Mouse (Mus musculus): ENCODE data around the gene Hyal2. TPM values are rescaled to one million over a fixed set of nuclear protein-coding genes. Genes with fewer than 3 reads are reported as not detected.

Hyal2 gene
- total RNA-seq, 1 experiment from 2014 or later = 4.2 TPM

DNA sequence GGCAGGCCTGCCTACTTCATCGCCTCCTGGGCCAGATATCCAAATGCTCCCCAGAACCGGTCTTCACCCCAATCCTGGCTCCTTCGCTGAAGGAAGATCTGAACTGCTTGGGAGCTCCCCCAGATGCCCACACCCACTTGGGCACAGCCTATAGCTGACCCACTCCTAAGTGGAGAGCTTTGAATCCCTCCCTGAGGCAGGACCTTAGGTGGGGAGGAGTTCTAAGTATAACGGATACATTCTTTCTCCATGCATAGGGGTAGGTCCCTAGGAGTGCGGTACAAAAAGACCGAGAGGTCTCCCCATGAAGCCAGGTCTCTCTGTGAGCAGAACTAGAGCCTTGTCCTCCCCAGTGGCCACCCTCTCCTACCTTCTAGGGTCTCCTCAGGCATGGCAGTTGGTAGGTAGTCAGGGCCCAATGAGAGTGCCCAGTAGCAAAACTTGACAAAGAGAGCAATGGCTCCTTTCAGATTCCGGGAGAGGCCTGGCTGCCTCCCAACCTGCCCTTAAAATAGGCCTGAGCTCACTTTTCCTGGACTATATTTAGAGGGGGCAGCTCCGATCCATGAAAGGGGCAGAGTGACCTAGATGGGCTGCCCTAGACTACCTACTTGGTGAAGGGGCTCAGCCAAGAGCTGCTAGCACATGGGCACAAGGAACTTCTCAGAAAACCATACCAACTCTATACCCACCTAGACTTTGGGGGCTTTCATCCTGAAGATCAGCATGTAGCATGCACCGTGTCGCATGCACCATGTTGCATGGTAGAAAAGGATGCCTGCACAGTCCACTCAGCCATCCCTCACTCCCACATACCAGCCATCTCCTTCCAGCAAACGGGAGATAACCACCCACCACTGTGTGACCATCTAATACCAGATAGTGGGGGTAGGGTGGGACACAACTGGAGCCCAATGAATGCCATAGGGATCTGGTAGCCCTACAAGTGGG lies 29.1 kb downstream of the Hyal2 start:
- no peak for ATAC-seq (replicated peaks in 1 of 2; ENCODE audit: insufficient read depth in 1 of 2, low FRiP score in 2 of 2, low TSS enrichment in 1 of 2, low read depth in 1 of 2, poor library complexity in 2 of 2, severe bottlenecking in 2 of 2)

DNA sequence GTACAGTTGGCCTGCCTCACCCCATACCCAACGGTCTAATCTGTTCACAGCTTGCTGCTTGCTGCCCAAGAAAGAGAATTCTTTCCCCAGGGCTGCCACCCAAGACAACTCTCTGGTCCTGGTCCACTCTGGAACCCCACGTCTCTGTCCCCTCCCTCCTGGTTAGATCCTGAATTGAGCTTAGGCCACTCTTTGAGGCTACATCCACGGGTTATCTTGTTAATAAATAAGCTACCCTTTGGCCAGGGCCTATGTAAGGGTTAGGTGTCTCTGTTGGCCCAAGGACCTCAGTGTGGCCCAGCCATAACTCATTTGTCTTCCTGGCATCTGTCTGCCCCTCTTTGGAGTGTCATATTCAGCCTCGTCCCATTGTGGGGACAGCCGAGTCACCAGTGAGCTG lies 30.6 kb downstream of the Hyal2 start:
- no peak for ATAC-seq (replicated peaks in 1 of 2; ENCODE audit: insufficient read depth in 1 of 2, low FRiP score in 2 of 2, low TSS enrichment in 1 of 2, low read depth in 1 of 2, poor library complexity in 2 of 2, severe bottlenecking in 2 of 2)

DNA sequence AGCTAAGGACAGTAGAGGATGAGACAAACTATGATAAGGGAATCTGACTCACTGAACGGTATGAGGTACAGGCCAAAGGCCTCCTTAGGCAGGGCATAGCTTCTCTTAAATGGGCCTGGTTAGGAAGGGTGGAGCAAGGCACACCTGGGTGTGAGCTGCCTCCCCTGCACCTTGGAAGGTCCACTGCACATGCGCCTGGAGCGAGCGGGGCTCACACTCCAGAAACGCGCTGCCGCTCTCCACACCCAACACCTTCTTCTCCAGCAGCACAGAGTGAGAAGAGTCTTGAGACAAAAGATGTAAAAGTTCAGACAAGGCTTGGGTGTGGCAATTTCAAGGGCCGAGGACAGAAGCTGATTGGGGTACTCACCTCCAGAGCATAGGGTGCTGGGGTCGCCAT lies 31.7 kb downstream of the Hyal2 start:
- no peak for ATAC-seq (replicated peaks in 1 of 2; ENCODE audit: insufficient read depth in 1 of 2, low FRiP score in 2 of 2, low TSS enrichment in 1 of 2, low read depth in 1 of 2, poor library complexity in 2 of 2, severe bottlenecking in 2 of 2)

DNA sequence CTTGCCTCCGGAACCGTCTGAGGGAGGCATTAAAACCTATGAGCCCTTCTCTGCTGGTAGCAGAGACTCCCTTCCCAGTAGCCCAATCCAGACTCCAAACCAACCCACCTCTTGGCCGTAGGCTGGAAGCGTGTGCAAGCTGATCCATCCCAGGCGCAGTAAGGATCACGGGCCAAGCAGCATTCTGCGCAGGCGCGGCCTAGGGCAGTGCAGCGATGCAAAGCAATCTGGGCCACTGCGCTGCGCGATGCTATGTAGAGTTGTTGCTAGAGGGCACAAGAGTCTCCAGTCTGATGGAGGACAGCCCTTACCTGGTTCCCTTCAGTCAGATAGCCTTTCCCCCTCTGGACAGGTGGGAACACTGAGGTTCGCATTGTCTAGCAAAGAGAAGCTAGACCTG lies 32.1 kb downstream of the Hyal2 start:
- no peak for ATAC-seq (replicated peaks in 1 of 2; ENCODE audit: insufficient read depth in 1 of 2, low FRiP score in 2 of 2, low TSS enrichment in 1 of 2, low read depth in 1 of 2, poor library complexity in 2 of 2, severe bottlenecking in 2 of 2)

DNA sequence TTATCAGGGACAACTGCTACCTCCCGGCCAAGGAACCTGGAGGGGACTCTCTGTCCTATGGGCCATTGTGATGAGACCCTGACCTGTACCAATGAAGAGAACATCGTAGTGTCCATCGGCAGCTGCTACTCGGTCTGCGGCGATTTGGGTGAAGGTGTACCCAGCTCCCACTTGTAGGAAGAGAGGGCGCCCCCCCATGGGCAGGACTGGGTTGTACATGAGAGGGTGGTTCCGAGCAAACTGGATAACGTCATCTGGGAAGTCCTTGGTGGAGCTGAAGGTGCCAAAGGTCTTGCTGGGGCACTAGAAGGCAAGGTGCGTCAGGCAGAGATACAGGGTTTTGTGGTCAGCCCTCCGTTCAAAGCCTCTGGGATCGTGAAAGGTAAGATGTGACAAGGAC lies 33.0 kb downstream of the Hyal2 start:
- no peak for ATAC-seq (replicated peaks in 1 of 2; ENCODE audit: insufficient read depth in 1 of 2, low FRiP score in 2 of 2, low TSS enrichment in 1 of 2, low read depth in 1 of 2, poor library complexity in 2 of 2, severe bottlenecking in 2 of 2)

DNA sequence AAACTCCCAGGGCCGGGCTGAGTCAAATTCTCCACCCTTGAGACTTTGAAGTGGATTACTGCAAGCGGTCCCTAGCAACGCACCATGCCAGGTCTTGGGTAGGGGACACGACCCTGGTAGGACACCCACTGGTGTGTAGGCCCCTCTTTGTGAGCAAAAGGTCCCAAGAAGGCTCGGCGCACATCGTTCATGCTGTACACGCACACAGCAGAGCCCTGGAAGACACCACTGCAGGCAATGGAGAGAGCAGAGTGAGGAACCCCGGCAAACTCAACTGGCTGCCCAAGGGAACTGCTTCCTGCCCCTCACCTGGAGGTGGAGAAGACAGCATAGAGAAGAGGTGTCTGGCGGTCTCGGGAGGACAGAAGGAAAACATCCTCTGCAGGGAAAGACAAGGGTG lies 33.5 kb downstream of the Hyal2 start:
- ATAC-seq (replicated peaks in 1 of 2; ENCODE audit: insufficient read depth in 1 of 2, low FRiP score in 2 of 2, low TSS enrichment in 1 of 2, low read depth in 1 of 2, poor library complexity in 2 of 2, severe bottlenecking in 2 of 2) = no peak

DNA sequence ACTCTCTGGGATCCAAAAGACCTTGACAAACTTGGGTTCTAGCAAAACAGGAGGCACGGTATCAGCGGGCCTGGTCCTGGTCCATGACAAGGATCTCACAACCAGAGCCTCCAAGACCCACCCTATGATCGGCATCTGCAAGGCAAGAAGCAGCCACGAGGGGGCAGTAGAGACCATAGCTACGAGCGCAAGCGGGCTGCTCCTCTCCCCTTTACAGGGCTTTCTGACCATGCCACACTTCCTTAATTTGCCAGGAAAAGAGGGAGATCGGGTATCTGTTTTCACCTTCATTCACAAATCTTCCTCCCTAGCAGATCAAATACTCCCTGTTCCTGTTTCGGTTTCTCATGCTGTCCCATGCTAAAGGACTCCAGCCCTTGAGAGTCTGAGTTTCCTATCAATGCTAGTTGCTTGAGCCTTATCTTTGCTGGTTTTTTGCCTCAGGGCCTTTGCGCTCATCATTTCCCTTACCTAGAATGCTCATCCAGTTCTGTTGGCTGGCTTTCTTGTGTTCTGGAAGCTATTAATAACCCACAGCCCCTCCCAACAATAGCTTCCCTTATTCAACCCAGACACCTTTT lies 34.4 kb downstream of the Hyal2 start:
- peak; percentile 76 to 81 for ATAC-seq (replicated peaks in 1 of 2; ENCODE audit: insufficient read depth in 1 of 2, low FRiP score in 2 of 2, low TSS enrichment in 1 of 2, low read depth in 1 of 2, poor library complexity in 2 of 2, severe bottlenecking in 2 of 2)

DNA sequence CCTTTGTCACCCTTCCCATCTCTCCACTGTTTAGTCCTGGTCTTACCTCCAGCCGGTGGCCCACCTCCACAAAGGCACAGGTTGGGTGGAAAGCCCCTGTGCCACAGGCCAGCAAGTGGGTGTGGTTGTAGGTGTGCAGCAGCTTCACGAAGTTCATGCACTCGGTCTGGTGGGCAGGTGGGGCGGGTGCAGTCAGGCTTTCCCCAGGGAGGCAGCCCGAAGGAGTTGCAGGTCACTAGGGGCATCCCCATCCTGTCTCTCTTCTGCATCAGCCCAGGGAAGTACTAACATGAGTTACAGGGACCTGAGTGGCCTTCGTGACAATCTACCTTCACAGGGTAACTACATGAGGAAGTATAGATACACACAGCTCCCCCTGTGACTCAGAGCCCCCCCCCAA lies 35.5 kb downstream of the Hyal2 start:
- ATAC-seq (replicated peaks in 1 of 2; ENCODE audit: insufficient read depth in 1 of 2, low FRiP score in 2 of 2, low TSS enrichment in 1 of 2, low read depth in 1 of 2, poor library complexity in 2 of 2, severe bottlenecking in 2 of 2) = no peak

DNA sequence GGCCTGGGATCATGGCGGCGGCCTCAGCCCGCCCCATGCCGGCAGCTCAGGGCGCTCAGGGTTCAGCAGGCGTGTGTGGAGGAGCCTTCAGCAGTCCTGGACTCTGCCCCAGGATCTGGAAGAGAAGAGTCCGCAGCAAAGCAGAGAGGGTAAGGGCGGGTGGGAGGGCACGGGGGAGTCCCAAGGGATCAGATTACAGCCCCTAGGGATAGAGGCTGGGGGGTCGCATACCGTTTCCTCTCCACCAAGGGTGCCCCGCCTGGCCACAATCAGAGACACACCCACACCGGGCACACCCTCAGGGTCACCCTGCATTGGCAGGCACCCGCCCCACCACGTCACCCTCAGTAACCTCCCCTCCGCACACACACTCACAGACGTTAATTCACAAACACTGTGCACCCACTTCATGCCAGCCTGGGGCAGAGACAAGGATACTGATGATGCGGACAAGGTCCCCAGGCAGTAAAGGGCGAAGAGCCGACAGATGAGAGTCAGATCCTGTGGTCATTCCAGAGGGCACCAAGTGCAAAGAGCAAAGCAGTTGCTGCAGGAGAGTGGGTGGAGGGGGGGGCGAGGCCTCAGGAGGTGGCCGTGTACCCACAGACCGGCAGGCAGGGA lies 37.4 kb downstream of the Hyal2 start:
- ATAC-seq (replicated peaks in 1 of 2; ENCODE audit: insufficient read depth in 1 of 2, low FRiP score in 2 of 2, low TSS enrichment in 1 of 2, low read depth in 1 of 2, poor library complexity in 2 of 2, severe bottlenecking in 2 of 2) = no peak

DNA sequence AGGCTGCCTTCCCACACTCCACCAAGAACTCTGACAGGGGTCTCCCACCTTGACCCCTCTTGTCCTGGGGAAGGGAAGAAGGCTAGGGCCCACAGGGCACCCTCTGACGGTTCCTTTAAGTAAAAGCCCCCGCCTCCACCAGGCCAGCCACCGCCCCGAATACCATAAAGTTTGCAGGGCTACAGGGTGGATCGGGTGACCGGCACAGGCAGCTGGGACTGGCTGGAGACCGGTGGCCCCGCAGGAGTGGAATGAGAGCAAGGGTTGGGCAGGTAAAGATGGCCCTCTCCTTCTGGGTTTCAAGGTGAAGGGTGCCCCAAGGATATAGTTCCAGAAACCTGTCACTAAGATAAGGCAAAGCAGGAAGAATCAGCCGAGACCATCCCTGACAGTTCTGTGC lies 38.8 kb downstream of the Hyal2 start:
- ATAC-seq (replicated peaks in 1 of 2; ENCODE audit: insufficient read depth in 1 of 2, low FRiP score in 2 of 2, low TSS enrichment in 1 of 2, low read depth in 1 of 2, poor library complexity in 2 of 2, severe bottlenecking in 2 of 2) = no peak

DNA sequence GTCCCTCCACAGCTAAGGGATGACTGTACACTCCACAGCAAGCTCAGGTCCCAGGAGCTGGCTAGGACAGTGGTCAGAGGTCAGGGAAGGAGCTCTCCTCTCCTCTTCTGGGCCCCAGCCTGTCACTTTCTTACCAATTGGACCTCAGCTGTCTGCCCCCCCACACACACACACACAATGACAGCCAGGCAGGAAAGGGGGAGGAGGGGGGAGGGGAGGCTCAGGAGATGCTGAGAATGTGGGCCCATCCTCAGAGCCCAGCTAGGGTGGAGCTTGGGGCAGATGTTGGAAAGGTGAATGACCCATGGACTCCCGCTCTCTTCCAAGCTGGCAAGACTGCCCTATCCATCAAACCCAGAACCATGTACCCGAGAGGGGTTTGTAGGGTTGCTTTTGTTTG lies 39.3 kb downstream of the Hyal2 start:
- ATAC-seq (replicated peaks in 1 of 2; ENCODE audit: insufficient read depth in 1 of 2, low FRiP score in 2 of 2, low TSS enrichment in 1 of 2, low read depth in 1 of 2, poor library complexity in 2 of 2, severe bottlenecking in 2 of 2) = no peak

DNA sequence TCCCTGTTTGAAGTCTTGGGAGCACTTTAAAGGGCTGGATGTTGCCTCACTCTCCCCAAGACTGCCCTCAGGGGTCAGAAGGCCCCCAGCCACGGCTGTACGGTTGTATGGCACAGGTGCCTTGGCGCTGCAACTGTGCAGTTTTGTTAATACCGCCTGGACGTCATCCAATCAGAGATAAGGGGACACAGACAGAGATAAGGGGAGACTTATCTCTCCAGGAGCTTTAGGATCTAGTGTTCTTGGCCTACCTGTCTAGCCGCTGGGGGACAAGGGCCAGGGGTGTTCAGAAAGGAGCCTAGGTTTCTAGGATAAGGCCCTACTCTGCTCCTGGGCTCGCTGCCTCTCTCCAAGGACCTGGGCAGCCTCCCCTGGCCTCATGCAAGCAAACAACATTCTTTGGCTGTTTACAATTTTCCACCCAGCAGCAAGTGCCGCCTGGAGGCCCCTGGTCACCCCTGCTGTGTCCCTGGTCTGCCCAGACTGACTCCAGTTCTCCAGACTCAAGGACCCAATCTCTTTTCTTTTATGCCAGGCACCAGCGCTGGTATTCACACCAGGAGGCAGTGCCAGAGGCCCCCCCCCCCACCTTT lies 40.0 kb downstream of the Hyal2 start:
- no peak for ATAC-seq (replicated peaks in 1 of 2; ENCODE audit: insufficient read depth in 1 of 2, low FRiP score in 2 of 2, low TSS enrichment in 1 of 2, low read depth in 1 of 2, poor library complexity in 2 of 2, severe bottlenecking in 2 of 2)

DNA sequence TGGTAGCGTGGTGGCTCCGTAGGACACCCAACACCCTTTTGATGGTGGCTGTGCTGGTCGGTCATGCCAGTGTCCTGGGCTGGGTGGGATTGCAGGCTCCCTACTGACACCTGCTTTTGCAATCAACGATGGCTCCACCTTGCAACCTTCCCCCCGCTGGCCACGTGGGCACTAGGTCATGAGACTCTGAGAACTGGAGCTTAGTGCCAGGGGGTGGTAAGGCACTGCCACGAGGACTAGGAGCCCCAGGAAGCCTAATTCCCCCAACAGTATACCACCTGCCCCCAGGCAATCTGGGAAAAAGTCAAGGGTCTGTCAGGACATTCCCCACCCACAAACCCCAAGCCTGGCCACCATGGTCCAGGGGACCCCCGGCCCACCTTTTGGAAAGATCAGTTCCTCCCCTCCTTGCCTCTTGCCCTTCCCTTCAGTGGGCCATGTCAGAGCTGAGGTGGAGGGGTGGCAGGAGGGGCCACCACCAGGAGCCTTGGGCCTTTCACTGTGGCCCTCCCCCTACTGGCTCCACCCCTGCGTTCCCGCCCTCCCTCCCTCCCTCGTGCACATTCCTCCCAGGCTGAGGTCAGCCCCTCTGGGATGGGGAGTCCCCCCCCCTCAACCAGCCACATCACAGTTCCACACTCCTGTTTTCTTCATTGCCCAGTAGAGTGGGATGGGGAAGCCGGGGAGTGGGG lies 41.1 kb downstream of the Hyal2 start, which contains the start of gene Sema3b:
Gene Sema3b, minus strand, starts transcription at position 489 of the 692 bp plus-strand sequence.
- no peak for ATAC-seq (replicated peaks in 1 of 2; ENCODE audit: insufficient read depth in 1 of 2, low FRiP score in 2 of 2, low TSS enrichment in 1 of 2, low read depth in 1 of 2, poor library complexity in 2 of 2, severe bottlenecking in 2 of 2)

DNA sequence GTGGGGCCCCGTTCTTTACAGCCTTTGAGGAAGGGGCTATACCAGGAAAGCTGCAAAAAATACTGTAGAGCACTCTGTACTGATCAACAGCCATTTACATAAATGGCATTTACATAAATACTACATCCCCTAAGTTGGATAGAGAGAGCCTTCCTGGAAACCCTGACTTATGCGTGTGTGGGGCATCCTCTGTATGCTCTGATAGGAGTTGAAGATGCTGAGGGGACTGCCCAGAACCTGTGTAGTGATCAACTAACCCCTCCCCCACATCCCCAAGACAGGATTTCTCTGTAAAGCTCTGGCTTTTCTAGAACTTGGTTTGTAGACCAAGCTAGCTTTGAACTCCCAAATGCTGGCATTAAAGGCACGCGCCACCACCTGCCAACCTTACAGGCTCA lies 41.7 kb downstream of the Hyal2 start:
- no peak for ATAC-seq (replicated peaks in 1 of 2; ENCODE audit: insufficient read depth in 1 of 2, low FRiP score in 2 of 2, low TSS enrichment in 1 of 2, low read depth in 1 of 2, poor library complexity in 2 of 2, severe bottlenecking in 2 of 2)

DNA sequence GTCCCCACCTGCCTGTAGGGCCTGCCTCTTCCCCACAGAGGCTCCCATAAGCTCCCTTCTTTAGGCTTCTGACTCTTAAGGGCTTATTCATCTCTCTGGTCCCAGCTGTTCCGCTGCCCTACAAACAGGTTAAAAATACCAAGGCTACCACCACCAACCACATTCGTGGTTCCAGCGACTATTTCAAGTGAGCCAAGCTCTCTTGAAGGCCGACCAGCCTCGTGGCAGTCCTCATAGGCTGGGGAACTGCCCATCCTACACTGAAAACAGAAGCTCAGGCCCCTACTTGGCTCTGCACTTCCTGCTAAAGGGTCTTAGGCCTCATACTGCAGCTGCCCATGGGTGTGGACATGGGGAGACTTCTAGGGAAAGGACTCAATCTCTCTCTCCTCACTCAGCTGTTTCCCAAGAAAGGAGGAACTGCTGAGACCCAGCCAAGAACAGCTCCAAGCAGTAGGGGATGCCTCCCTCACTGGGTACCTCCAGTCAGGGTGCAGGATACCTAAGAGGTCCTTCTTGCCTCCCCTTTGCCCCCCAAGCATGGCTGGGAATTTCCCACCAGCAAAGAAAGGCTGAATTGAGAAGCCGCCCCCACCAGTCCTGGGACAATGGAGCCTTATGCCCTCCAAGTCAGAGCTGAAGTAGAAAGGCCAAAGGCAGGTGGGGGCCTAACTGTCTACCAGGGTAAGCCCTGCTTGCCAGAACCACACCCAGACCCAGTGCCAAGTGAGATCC lies 43.9 kb downstream of the Hyal2 start:
- ATAC-seq (replicated peaks in 1 of 2; ENCODE audit: insufficient read depth in 1 of 2, low FRiP score in 2 of 2, low TSS enrichment in 1 of 2, low read depth in 1 of 2, poor library complexity in 2 of 2, severe bottlenecking in 2 of 2) = 0 out of 4 replicates have a peak, but pooled peaks have one; percentile 6 to 14

DNA sequence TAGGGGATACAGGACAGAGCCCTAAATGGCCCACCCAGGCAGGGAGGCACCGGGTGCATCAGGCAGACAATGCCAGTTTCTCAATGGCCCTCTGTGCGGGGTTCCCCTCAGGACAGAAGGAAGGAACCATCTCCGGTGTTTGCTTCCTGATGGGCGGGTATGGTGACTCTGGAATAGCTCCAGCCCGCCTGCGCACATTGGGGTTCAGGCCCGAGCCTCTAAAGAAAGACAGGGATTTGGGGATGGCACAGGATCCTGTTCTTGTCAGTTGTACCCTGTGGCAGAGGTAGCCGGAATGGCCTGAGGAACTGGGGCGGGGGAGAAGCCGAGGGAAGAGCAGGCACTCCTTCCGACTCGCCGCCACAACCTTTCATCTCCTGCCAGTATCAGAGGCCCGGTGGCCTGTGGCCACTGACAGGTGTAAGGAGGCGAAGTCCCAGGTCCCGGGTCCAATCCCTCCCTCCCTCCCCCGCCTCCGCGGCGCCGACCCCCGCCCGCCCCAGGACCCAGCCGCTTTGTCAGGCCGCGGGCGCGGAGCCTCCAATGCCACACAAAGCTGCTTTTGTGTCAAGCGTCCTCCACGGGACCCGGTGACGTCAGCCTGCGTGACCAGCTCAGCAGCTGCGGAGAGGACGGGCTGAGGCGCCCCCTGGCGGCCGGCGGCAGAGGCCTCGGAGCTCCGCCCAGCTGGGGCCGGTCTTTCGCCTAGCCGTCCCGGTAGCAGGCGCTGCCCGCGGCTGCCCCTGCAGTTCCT lies 44.6 kb downstream of the Hyal2 start:
- peak; percentile 85 to 92 for ATAC-seq (replicated peaks in 1 of 2; ENCODE audit: insufficient read depth in 1 of 2, low FRiP score in 2 of 2, low TSS enrichment in 1 of 2, low read depth in 1 of 2, poor library complexity in 2 of 2, severe bottlenecking in 2 of 2)
